Mouse (Mus musculus) cerebellum, adult 2 months (tissue): ENCODE results near the gene Nxph4.

Experiments
- CTCF ChIP-seq: fragments of 200-500 bp; IDR thresholded peaks from 2 replicates; pipeline ENCODE4 v1.5.1; 2011; ENCODE audit warnings: low read depth, mild to moderate bottlenecking, control low read depth, low read length, moderate library complexity, borderline replicate concordance; ENCODE audit not compliant: insufficient read depth
- POLR2A ChIP-seq: fragments of 200-500 bp; IDR thresholded peaks from 2 replicates; pipeline ENCODE4 v1.6.1; 2011; ENCODE audit warnings: low read length, control low read depth, borderline replicate concordance; ENCODE audit not compliant: insufficient read depth

GRCm38 (mm10) chr10:127576381-127576961, 42.1 kb upstream of the Nxph4 start:
- TF ChIP-seq CTCF (peak; percentile 85), POLR2A (no peak)
